Mouse (Mus musculus) lung, postnatal 0 days (tissue): ENCODE measurements at regions not wholly inside any gene's neighbourhood (a gene's known extent, or its start where the extent isn't known, plus 50 kb on each side); places are given as distances from the start of the nearest gene placed in this dataset.

ENCODE experiments used
- ATAC-seq: fragments of 200-750 bp; cut with Nextera tagmentation; 2 replicates; pipeline ENCODE4 v1.8.0; 2017; ENCODE audit warnings: moderate library complexity
- DNase-seq: peaks from one replicate; pipeline ENCODE4 v3.0.0-alpha.2; 2016; ENCODE audit warnings: low spot score
- H3K27ac ChIP-seq: fragments of 300-500 bp; sonication (generic); 2 replicates; pipeline ENCODE4 v1.5.1; 2014; ENCODE audit warnings: antibody characterized with exemption, mild to moderate bottlenecking, low read length, mixed read lengths
- H3K27me3 ChIP-seq: fragments of 300-500 bp; sonication (generic); replicated peaks from 2 replicates; pipeline ENCODE4 v1.6.1; 2014; ENCODE audit warnings: low read length, mixed read lengths; ENCODE audit not compliant: insufficient read depth
- H3K36me3 ChIP-seq: fragments of 300-500 bp; sonication (generic); 2 replicates; pipeline ENCODE4 v1.6.1; 2014; ENCODE audit warnings: low read length, mixed read lengths; ENCODE audit not compliant: insufficient read depth
- H3K4me1 ChIP-seq: fragments of 300-500 bp; sonication (generic); 2 replicates; pipeline ENCODE4 v1.6.1; 2014; ENCODE audit warnings: antibody characterized with exemption, low read depth, low read length, mixed read lengths; ENCODE audit not compliant: insufficient read depth
- H3K4me2 ChIP-seq: fragments of 300-500 bp; sonication (generic); replicated peaks from 2 replicates; pipeline ENCODE4 v1.6.1; 2014; ENCODE audit warnings: low read depth, mild to moderate bottlenecking, low read length, moderate library complexity, mixed read lengths
- H3K4me3 ChIP-seq: fragments of 300-500 bp; sonication (generic); 2 replicates; pipeline ENCODE4 v1.5.1; 2014; ENCODE audit warnings: low read depth, low read length
- H3K9ac ChIP-seq: fragments of 300-500 bp; sonication (generic); replicated peaks from 2 replicates; pipeline ENCODE4 v1.6.1; 2014; ENCODE audit warnings: low read depth, mild to moderate bottlenecking
- H3K9me3 ChIP-seq: fragments of 300-500 bp; sonication (generic); 2 replicates; pipeline ENCODE4 v1.6.1; 2016; ENCODE audit warnings: low read length, mixed read lengths
- CTCF ChIP-seq: IDR thresholded peaks from 2 replicates; pipeline ENCODE4 v1.5.1; 2016; ENCODE audit warnings: antibody characterized with exemption, mild to moderate bottlenecking
- EP300 ChIP-seq: IDR thresholded peaks from 2 replicates; pipeline ENCODE4 v1.6.1; 2016; ENCODE audit warnings: antibody characterized with exemption, mild to moderate bottlenecking, control low read depth
- WGBS: fragments of 180-500 bp; shearing (Covaris S2); extraction: QIAGEN DNeasy Blood & Tissue Kit; methylation state at CpG from one replicate; pipeline ENCODE4 v1.1.7; 2014; 5-methylcytosine and 5-hydroxymethylcytosine counted together

DNA sequence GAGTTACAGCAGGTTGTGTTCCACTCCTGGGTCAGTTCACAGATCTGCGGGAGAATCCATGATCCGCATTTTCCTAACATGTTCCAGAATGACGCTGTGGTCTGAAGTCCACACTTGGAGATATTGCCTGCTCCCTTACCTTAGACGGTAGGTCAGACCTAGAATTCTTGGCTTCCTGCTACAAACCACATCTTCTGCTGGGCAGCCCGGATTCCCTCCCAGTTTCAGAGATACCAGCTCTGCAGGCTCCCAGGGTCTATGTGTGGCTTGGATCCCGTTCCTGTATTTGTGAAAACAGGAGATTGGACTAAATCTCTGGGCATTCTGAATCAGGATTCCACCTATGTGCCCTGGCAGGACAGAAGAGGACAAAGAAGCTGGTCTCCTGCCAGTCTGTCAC is 140.8 kb downstream of the Slc38a4 start:
- no peak overlapping the region for H3K9ac ChIP-seq
- H3K4me3 ChIP-seq: no peak overlapping the region
- WGBS: 89% methylated on average over 6 of the region's 6 CpGs
- no peaks in the 10 kb centered on the region for H3K36me3 ChIP-seq
- ATAC-seq: no peak
- TF ChIP-seq CTCF (no peak), EP300 (no peak)
- H3K27ac ChIP-seq: no peak overlapping the region
- no peak for DNase-seq
- no peak overlapping the region for H3K4me2 ChIP-seq
- no peaks in the 10 kb centered on the region for H3K9me3 ChIP-seq
- H3K27me3 ChIP-seq: no peaks in the 10 kb centered on the region
- no peaks in the 10 kb centered on the region for H3K4me1 ChIP-seq

DNA sequence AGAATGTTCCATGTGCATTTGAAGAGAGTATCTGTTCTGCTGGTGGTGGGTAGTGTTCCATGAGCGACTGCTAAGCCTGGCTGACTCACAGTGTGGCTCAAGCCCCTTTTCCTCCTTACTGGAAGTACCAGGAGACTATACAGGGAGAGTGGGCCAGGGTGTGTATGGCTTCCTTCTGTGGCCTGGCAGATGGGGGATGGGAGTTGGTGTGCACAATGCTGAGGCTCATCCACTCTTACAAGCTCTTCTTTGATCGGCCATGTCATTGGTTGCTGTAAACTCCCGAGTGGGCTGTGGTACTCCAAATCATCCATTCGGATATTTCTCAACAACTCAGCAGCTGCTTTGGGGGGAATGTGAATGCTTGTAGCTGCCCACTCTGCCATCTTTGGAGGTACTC is 150.2 kb downstream of the Slc38a4 start:
- ATAC-seq (no peak), DNase-seq (no peak)
- no peak for TF ChIP-seq CTCF
- TF ChIP-seq EP300: no peak
- no peaks in the 10 kb centered on the region for H3K4me1 ChIP-seq
- 89% methylated on average over 4 of the region's 4 CpGs for WGBS
- H3K27ac ChIP-seq: no peak overlapping the region
- H3K4me2 ChIP-seq: no peak overlapping the region
- H3K27me3 ChIP-seq: no peaks in the 10 kb centered on the region
- H3K4me3 ChIP-seq: no peak overlapping the region
- no peaks in the 10 kb centered on the region for H3K36me3 ChIP-seq
- H3K9me3 ChIP-seq: no peaks in the 10 kb centered on the region
- no peak overlapping the region for H3K9ac ChIP-seq

- Histone ChIP-seq H3K36me3 (no peaks in the 10 kb centered on the region), H3K27me3 (no peaks in the 10 kb centered on the region), H3K9me3 (no peaks in the 10 kb centered on the region), H3K27ac (no peak overlapping the region), H3K9ac (no peak overlapping the region), H3K4me1 (no peaks in the 10 kb centered on the region), H3K4me2 (no peak overlapping the region), H3K4me3 (no peak overlapping the region)
- no peak for DNase-seq
- TF ChIP-seq EP300: no peak
- no peak for TF ChIP-seq CTCF
- WGBS: 86% methylated on average over 3 of the region's 3 CpGs
- ATAC-seq: no peak
Measured at GRCm38 (mm10) chr15:96903461-96903860, 152.3 kb downstream of the Slc38a4 start.

DNA sequence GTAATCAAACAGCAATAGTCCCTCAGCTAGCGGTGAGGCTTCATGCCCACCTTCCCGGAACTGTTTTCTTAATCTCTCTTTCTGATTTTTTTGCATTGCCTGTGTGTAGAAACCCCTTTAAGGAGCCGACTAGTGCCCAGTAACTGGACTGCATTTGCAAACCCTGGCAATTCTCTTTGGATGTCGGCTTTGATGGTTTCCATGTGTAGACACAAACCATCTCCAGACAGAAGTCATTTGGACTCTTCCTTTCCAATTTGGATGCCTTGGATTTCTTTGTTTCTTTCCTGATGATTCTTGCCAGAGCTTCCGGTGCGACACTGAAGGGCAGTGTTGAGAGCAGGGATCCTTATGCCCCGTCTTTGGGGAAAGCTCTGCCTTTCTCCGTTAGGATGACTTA is 153.0 kb downstream of the Slc38a4 start:
- Histone ChIP-seq H3K4me1 (no peaks in the 10 kb centered on the region), H3K36me3 (no peaks in the 10 kb centered on the region), H3K9me3 (no peaks in the 10 kb centered on the region), H3K27ac (no peak overlapping the region), H3K4me3 (no peak overlapping the region), H3K27me3 (no peaks in the 10 kb centered on the region), H3K9ac (no peak overlapping the region), H3K4me2 (no peak overlapping the region)
- ATAC-seq (no peak), DNase-seq (no peak)
- TF ChIP-seq EP300 (no peak), CTCF (no peak)
- 79% methylated on average over 8 of the region's 8 CpGs for WGBS

- Histone ChIP-seq H3K27me3 (no peaks in the 10 kb centered on the region), H3K27ac (no peak overlapping the region), H3K36me3 (no peaks in the 10 kb centered on the region), H3K4me3 (no peak overlapping the region), H3K9ac (no peak overlapping the region), H3K4me1 (no peaks in the 10 kb centered on the region), H3K9me3 (no peaks in the 10 kb centered on the region), H3K4me2 (no peak overlapping the region)
- DNase-seq: no peak
- 96% methylated on average over 9 of the region's 9 CpGs for WGBS
- TF ChIP-seq EP300 (no peak), CTCF (no peak)
- ATAC-seq: no peak
Measured at GRCm38 (mm10) chr15:96901616-96902015, 154.1 kb downstream of the Slc38a4 start.

- 81% methylated on average over 3 of the region's 3 CpGs for WGBS
- H3K4me1 ChIP-seq: no peaks in the 10 kb centered on the region
- H3K27me3 ChIP-seq: no peaks in the 10 kb centered on the region
- H3K27ac ChIP-seq: no peak overlapping the region
- no peak overlapping the region for H3K4me2 ChIP-seq
- no peak for ATAC-seq
- H3K36me3 ChIP-seq: no peaks in the 10 kb centered on the region
- H3K9me3 ChIP-seq: 0 out of 2 replicates have a peak, but pooled peaks cover 3% of the 10 kb centered on the region
- H3K4me3 ChIP-seq: no peak overlapping the region
- no peak for DNase-seq
- no peak overlapping the region for H3K9ac ChIP-seq
- TF ChIP-seq CTCF: no peak
- TF ChIP-seq EP300: no peak
Measured at GRCm38 (mm10) chr15:96898285-96898684, 157.5 kb downstream of the Slc38a4 start.

DNA sequence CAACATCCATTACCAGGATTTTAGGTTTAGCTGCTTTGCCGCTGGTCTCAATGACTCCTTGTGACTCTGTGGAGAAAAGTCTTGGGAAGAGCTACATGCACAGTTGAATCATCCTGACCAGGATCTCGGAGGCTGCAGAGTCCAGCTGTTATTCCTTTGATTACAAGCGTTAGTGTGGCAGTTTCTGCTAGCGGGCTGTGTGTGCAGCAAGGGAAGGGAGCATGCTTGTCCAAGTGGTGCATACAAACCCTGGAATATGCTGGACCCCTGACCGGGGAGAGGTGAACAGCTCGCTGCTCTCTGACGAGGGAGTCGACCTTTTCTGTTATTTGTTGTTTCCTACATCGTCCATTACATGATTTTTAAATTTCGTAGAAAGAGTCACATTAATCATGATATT is 170.9 kb downstream of the Slc38a4 start:
- H3K4me1 ChIP-seq: no peaks in the 10 kb centered on the region
- no peaks in the 10 kb centered on the region for H3K27me3 ChIP-seq
- ATAC-seq (no peak), DNase-seq (peak; percentile 46)
- no peaks in the 10 kb centered on the region for H3K36me3 ChIP-seq
- H3K27ac ChIP-seq: no peak overlapping the region
- no peaks in the 10 kb centered on the region for H3K9me3 ChIP-seq
- H3K4me3 ChIP-seq: no peak overlapping the region
- H3K9ac ChIP-seq: no peak overlapping the region
- 48% methylated on average over 10 of the region's 10 CpGs for WGBS
- H3K4me2 ChIP-seq: no peak overlapping the region
- TF ChIP-seq EP300 (no peak), CTCF (no peak)
